Mouse (Mus musculus): ENCODE measurements around the gene Cntfr.

Cntfr gene

GRCm38 (mm10) chr4:41679291-41679690, 17.6 kb downstream of the Cntfr start:
- DNase-seq (ENCODE audit: low spot score): no peak

GRCm38 (mm10) chr4:41678863-41679262, 18.0 kb downstream of the Cntfr start:
- no peak for DNase-seq (ENCODE audit: low spot score)

GRCm38 (mm10) chr4:41677006-41677629, 19.8 kb downstream of the Cntfr start:
- no peak for DNase-seq (ENCODE audit: low spot score)

- DNase-seq (ENCODE audit: low spot score): no peak
Measured at GRCm38 (mm10) chr4:41676248-41677005, 20.5 kb downstream of the Cntfr start.

GRCm38 (mm10) chr4:41673186-41673585, 23.7 kb downstream of the Cntfr start:
- no peak for DNase-seq (ENCODE audit: low spot score)

- DNase-seq (ENCODE audit: low spot score): no peak
Measured at GRCm38 (mm10) chr4:41672522-41672963, 24.3 kb downstream of the Cntfr start.

GRCm38 (mm10) chr4:41671963-41672480, 24.9 kb downstream of the Cntfr start:
- DNase-seq (ENCODE audit: low spot score): no peak

- no peak for DNase-seq (ENCODE audit: low spot score)
Measured at GRCm38 (mm10) chr4:41671500-41671899, 25.4 kb downstream of the Cntfr start.

GRCm38 (mm10) chr4:41670836-41671235, 26.1 kb downstream of the Cntfr start:
- no peak for DNase-seq (ENCODE audit: low spot score)

GRCm38 (mm10) chr4:41666646-41667045, 30.2 kb downstream of the Cntfr start:
- DNase-seq (ENCODE audit: low spot score): no peak

- no peak for DNase-seq (ENCODE audit: low spot score)
Measured at GRCm38 (mm10) chr4:41665009-41665675, 31.7 kb downstream of the Cntfr start.

- DNase-seq (ENCODE audit: low spot score): no peak
Measured at GRCm38 (mm10) chr4:41664533-41664932, 32.4 kb downstream of the Cntfr start.

- DNase-seq (ENCODE audit: low spot score): no peak
Measured at GRCm38 (mm10) chr4:41663614-41664013, 33.3 kb downstream of the Cntfr start.

GRCm38 (mm10) chr4:41662723-41663122, 34.2 kb downstream of the Cntfr start:
- DNase-seq (ENCODE audit: low spot score): no peak

- DNase-seq (ENCODE audit: low spot score): no peak
Measured at GRCm38 (mm10) chr4:41660851-41661430, 35.9 kb downstream of the Cntfr start.

GRCm38 (mm10) chr4:41659556-41659955, 37.3 kb downstream of the Cntfr start:
- DNase-seq (ENCODE audit: low spot score): no peak

- DNase-seq (ENCODE audit: low spot score): no peak
Measured at GRCm38 (mm10) chr4:41658566-41659384, 38.1 kb downstream of the Cntfr start.

GRCm38 (mm10) chr4:41655525-41655924, 41.4 kb downstream of the Cntfr start:
- DNase-seq (ENCODE audit: low spot score): no peak

GRCm38 (mm10) chr4:41654217-41654616, 42.7 kb downstream of the Cntfr start:
- DNase-seq (ENCODE audit: low spot score): no peak

GRCm38 (mm10) chr4:41653730-41654129, 43.2 kb downstream of the Cntfr start:
- DNase-seq (ENCODE audit: low spot score): no peak

GRCm38 (mm10) chr4:41653296-41653695, 43.6 kb downstream of the Cntfr start:
- no peak for DNase-seq (ENCODE audit: low spot score)

- no peak for DNase-seq (ENCODE audit: low spot score)
Measured at GRCm38 (mm10) chr4:41648627-41649026, 48.3 kb downstream of the Cntfr start.

All from urinary bladder, postnatal 10 days (tissue).